Mouse (Mus musculus) olfactory bulb, adult 2 months (tissue): ENCODE results near the gene Pih1d1.

Experiments
- CTCF ChIP-seq: fragments of 200-500 bp; IDR thresholded peaks from 2 replicates; pipeline ENCODE4 v1.5.1; 2012; ENCODE audit warnings: low read depth, mild to moderate bottlenecking, low read length, moderate library complexity; ENCODE audit not compliant: insufficient read depth
- POLR2A ChIP-seq: fragments of 200-500 bp; IDR thresholded peaks from 2 replicates; pipeline ENCODE4 v1.6.1; 2012; ENCODE audit warnings: mild to moderate bottlenecking, low read depth, low read length, moderate library complexity; ENCODE audit not compliant: insufficient read depth

DNA sequence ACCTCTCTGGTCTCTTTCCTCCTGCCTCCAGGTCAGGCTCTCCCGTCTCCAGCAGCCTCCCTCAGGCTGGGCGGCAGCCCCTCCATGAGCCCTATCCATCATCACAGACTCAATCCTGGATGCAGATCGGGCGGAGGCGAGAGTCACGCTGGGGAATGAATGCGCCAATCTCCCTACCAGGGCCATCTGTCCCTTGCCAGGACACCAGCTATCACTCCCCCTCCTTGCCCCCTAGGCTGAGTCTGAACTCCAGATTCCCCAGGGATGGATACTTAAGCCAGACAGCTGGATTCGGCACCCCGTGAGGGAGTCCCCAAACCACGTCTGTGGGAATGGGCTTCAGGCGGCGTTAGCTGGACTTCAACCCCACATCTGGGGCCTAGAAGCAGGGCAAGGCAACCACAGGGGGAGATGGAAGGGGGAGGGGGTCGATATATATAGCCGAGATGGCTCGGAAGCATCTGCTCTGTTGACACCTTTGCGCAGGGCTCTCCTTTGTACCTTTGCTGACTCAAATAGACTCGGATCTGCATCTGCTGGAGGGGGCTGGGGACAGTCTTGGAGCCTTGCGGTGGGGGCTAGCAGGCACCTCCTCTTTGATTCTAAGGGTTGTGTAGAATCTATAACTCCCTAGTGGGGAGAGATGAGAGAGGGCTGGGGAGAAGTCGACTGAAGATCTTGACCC lies 13.8 kb downstream of the Pih1d1 start:
- TF ChIP-seq CTCF (no peak), POLR2A (no peak)
